Mouse (Mus musculus): Measurements from ENCODE around the gene Hrasls. TPM values are rescaled to one million over a fixed set of nuclear protein-coding genes. Genes with fewer than 3 reads are reported as not detected.

Gene Hrasls
- polyA plus RNA-seq, 1 experiment from 2014 or later: 1.0 TPM

DNA sequence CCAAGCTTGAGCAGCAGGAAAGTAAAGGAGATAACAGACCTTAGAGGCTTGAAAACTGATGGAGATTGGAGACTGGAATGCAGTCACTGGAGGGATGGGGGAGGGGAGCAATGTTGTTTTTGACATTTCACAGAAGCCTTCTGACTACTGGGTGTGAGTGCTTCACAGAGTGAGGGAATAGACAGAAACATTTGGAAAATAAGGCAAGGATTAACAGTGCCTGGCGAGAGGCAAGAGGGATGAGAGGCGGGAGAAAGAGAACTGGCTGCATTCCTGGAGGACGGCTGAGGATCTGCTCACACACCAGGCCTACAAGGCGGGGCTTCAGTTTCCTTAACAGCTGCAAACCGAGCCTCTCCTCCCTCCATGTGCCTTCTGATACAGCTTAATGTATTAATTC, 11.0 kb upstream of the Hrasls start:
- Histone ChIP-seq H3K9ac (ENCODE audit: low read length) (no peak overlapping the region), H3K27ac (ENCODE audit: low read depth) (0 out of 2 replicates have a peak overlapping the region, but pooled peaks have one; percentile 9), H3K4me1 (replicated peaks; ENCODE audit: control insufficient read depth, insufficient read depth, low read length) (peaks cover 15% of the 10 kb centered on the region), H3K27me3 (replicated peaks; ENCODE audit: control insufficient read depth, insufficient read depth, low read length) (no peaks in the 10 kb centered on the region), H3K9me3 (ENCODE audit: control insufficient read depth, low read length) (no peaks in the 10 kb centered on the region), H3K4me2 (ENCODE audit: low read length) (no peak overlapping the region), H3K4me3 (ENCODE audit: low read depth, low read length) (no peak overlapping the region), H3K36me3 (ENCODE audit: control insufficient read depth, insufficient read depth, low read length) (no peaks in the 10 kb centered on the region)
- DNase-seq (ENCODE audit: low spot score): peak; percentile 61
- ATAC-seq (replicated peaks; ENCODE audit: low FRiP score, low TSS enrichment, low read depth): peak; percentile 77
- 4% methylated on average over 5 of the region's 5 CpGs for WGBS

DNA sequence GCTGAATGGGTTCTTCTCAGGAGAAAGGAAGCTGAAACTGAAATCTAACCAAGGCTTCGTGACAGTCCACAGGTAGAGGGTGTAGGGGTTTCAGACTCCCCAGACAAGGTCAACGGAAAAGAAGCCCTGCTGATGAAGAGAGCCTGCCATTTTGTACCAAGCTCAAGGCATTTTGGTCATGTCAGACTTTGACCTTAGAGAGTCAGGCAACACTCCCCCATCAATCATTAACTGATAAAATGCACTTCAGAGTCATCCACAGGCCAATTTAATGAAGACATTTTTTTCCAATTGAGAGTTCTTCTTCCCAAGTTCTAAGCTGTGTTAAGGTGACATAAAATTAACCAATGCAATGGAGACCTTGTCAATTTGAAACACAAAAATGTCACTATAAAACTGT, 8.3 kb upstream of the Hrasls start:
- ATAC-seq (replicated peaks; ENCODE audit: low FRiP score, low TSS enrichment, low read depth) (no peak), DNase-seq (ENCODE audit: low spot score) (no peak)
- 79% methylated on average over 2 of the region's 2 CpGs for WGBS
- no peaks in the 10 kb centered on the region for H3K36me3 ChIP-seq (ENCODE audit: control insufficient read depth, insufficient read depth, low read length)
- H3K4me3 ChIP-seq (ENCODE audit: low read depth, low read length): no peak overlapping the region
- no peak overlapping the region for H3K4me2 ChIP-seq (ENCODE audit: low read length)
- no peak overlapping the region for H3K9ac ChIP-seq (ENCODE audit: low read length)
- H3K4me1 ChIP-seq (replicated peaks; ENCODE audit: control insufficient read depth, insufficient read depth, low read length): peaks cover 15% of the 10 kb centered on the region
- H3K27ac ChIP-seq (ENCODE audit: low read depth): no peak overlapping the region
- no peaks in the 10 kb centered on the region for H3K9me3 ChIP-seq (ENCODE audit: control insufficient read depth, low read length)
- H3K27me3 ChIP-seq (replicated peaks; ENCODE audit: control insufficient read depth, insufficient read depth, low read length): no peaks in the 10 kb centered on the region

DNA sequence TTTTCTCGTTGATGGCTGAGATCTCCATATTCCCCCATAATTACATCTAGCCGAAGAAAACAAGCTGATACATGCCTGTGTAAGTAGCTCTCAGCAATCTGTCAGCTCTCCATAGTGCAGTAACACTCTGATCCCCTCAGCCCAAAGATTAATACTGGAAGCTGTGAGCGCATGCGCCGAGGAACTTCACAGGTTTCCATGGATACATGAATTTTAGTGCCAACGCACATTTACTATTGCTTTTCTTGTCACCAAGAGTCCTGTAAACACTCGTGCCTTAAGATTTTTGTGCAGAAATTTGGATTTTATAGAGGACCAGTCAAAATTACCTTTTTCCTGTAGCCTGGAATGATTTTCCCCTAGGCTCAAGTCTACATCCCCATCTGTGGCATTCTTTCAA, 4.6 kb upstream of the Hrasls start:
- Histone ChIP-seq H3K27ac (ENCODE audit: low read depth) (no peak overlapping the region), H3K36me3 (ENCODE audit: control insufficient read depth, insufficient read depth, low read length) (no peaks in the 10 kb centered on the region), H3K4me3 (ENCODE audit: low read depth, low read length) (no peak overlapping the region), H3K27me3 (replicated peaks; ENCODE audit: control insufficient read depth, insufficient read depth, low read length) (peaks cover 11% of the 10 kb centered on the region), H3K9ac (ENCODE audit: low read length) (no peak overlapping the region), H3K4me2 (ENCODE audit: low read length) (no peak overlapping the region), H3K9me3 (ENCODE audit: control insufficient read depth, low read length) (no peaks in the 10 kb centered on the region), H3K4me1 (replicated peaks; ENCODE audit: control insufficient read depth, insufficient read depth, low read length) (no peaks in the 10 kb centered on the region)
- DNase-seq (ENCODE audit: low spot score) (no peak), ATAC-seq (replicated peaks; ENCODE audit: low FRiP score, low TSS enrichment, low read depth) (no peak)
- WGBS: 77% methylated on average over 7 of the region's 7 CpGs

DNA sequence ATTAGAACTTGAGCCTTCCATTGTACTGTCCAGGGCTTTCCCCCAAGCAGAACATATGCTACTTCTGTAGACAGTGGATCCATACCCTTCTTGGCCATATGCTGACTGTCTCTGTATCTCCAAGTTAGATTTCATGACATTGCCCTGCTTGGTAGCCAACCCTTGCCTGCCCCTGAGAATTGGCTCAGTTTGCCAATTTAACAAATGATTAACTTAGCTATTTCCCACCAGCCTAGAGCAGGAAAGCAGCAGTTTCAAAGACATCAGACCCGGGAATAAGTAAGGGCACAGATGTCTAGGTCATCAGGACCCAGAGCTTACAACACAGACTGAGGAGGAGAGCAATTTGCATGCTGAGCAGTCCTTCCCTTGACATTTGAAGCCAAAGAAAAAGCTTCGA, 3.9 kb upstream of the Hrasls start:
- DNase-seq (ENCODE audit: low spot score) (no peak), ATAC-seq (replicated peaks; ENCODE audit: low FRiP score, low TSS enrichment, low read depth) (no peak)
- no peaks in the 10 kb centered on the region for H3K36me3 ChIP-seq (ENCODE audit: control insufficient read depth, insufficient read depth, low read length)
- no peaks in the 10 kb centered on the region for H3K4me1 ChIP-seq (replicated peaks; ENCODE audit: control insufficient read depth, insufficient read depth, low read length)
- H3K4me3 ChIP-seq (ENCODE audit: low read depth, low read length): no peak overlapping the region
- H3K9me3 ChIP-seq (ENCODE audit: control insufficient read depth, low read length): no peaks in the 10 kb centered on the region
- no peak overlapping the region for H3K4me2 ChIP-seq (ENCODE audit: low read length)
- H3K9ac ChIP-seq (ENCODE audit: low read length): no peak overlapping the region
- 37% methylated on average over 2 of the region's 2 CpGs for WGBS
- H3K27me3 ChIP-seq (replicated peaks; ENCODE audit: control insufficient read depth, insufficient read depth, low read length): peaks cover 16% of the 10 kb centered on the region
- H3K27ac ChIP-seq (ENCODE audit: low read depth): no peak overlapping the region

DNA sequence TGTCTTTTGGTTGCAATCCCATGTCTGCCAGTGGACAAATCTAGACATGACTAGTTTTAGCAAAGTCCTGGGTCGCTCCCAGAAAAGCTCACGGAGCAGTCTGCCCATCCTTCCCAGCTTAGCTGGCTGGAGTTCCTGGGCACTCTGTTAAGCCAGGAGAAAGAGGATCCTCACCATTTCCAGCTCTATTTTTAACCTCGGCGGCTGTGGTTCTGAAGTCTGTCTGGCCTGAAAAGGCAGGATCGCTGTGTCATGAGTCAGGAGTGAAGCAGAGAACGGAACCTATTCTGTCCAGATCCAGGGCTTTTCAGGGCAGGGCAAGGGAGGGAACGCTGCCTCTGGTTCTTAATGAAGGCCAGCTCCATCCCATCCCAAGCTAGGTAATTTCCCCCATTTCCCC, 654 bp upstream of the Hrasls start:
- ATAC-seq (replicated peaks; ENCODE audit: low FRiP score, low TSS enrichment, low read depth): no peak
- DNase-seq (ENCODE audit: low spot score): no peak
- H3K27me3 ChIP-seq (replicated peaks; ENCODE audit: control insufficient read depth, insufficient read depth, low read length): peaks cover 25% of the 10 kb centered on the region

DNA sequence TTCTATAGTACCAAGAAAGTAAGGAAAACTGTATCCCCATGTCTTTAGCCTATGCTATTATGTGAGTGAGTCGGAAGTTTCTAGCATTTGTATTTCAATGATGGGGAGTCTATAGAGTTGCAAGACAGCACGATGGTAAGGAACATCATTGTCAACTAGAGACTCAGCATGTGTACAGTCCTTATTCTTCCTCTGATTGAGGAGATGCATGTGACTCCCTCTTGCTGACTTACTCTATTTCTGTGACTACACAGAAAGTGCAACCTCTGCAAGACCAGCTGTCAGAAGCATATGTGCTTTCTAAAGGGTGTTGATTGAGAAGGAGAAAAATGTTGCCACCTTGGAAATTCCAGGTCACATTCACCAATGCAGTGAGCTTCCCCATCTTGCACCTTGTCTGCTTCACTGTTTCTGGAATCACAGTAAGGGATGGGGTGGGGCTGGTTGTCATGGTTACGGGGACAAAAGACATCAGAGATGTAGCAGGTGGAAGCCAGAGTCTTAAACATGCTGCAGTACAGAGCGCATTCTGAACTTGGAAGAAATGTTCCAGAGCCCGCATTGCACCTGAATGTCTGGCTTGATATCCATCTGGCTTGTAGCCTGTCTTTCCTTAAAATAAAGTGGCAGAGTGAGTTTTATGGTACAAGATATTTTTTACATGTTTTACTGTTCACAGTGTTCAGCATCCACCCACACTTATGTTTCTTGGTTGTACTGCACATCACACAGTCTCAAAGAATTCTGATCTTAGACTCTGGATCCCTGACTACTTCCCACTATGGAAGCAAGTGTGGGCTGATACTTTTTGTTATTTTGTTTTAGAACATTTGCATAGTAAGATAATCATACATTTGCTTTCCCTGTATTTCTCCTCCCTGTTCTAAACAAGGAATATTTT, 7.2 kb downstream of the Hrasls start:
- Histone ChIP-seq H3K27ac (ENCODE audit: low read depth) (no peak overlapping the region), H3K9me3 (ENCODE audit: control insufficient read depth, low read length) (no peaks in the 10 kb centered on the region), H3K27me3 (replicated peaks; ENCODE audit: control insufficient read depth, insufficient read depth, low read length) (0 out of 2 replicates have a peak, but pooled peaks cover under 1% of the 10 kb centered on the region), H3K4me2 (ENCODE audit: low read length) (no peak overlapping the region), H3K4me1 (replicated peaks; ENCODE audit: control insufficient read depth, insufficient read depth, low read length) (no peaks in the 10 kb centered on the region), H3K36me3 (ENCODE audit: control insufficient read depth, insufficient read depth, low read length) (no peaks in the 10 kb centered on the region), H3K4me3 (ENCODE audit: low read depth, low read length) (no peak overlapping the region), H3K9ac (ENCODE audit: low read length) (no peak overlapping the region)
- DNase-seq (ENCODE audit: low spot score): no peak
- no peak for ATAC-seq (replicated peaks; ENCODE audit: low FRiP score, low TSS enrichment, low read depth)
- 77% methylated on average over 5 of the region's 5 CpGs for WGBS

More for the DNA sequence above, 654 bp upstream of the Hrasls start:
- no peaks in the 10 kb centered on the region for H3K9me3 ChIP-seq (ENCODE audit: control insufficient read depth, low read length)
- 71% methylated on average over 7 of the region's 7 CpGs for WGBS
- H3K4me3 ChIP-seq (ENCODE audit: low read depth, low read length): no peak overlapping the region
- no peaks in the 10 kb centered on the region for H3K36me3 ChIP-seq (ENCODE audit: control insufficient read depth, insufficient read depth, low read length)
- no peak overlapping the region for H3K9ac ChIP-seq (ENCODE audit: low read length)
- no peak overlapping the region for H3K27ac ChIP-seq (ENCODE audit: low read depth)
- H3K4me1 ChIP-seq (replicated peaks; ENCODE audit: control insufficient read depth, insufficient read depth, low read length): no peaks in the 10 kb centered on the region
- H3K4me2 ChIP-seq (ENCODE audit: low read length): no peak overlapping the region

DNA sequence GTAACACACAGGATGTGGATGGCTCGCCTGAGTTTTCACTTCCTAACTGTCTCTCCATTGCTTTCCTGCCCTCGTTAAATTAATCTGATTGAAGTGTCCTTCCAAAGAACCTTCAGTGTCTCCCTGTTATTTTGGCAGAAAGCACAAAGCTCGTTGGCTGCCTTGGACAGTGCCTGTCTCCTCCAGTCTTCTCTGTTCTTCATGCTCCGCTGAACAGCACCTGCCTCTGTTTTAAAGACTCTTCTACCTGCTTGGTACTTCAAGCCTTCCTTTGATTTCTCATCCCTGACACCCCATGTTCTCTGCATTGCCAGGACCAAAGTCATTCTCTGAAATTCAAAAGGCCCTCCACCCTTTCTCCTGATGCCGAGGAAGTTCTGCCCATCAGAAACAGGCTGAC, 26.5 kb downstream of the Hrasls start:
- H3K36me3 ChIP-seq (ENCODE audit: control insufficient read depth, insufficient read depth, low read length): no peaks in the 10 kb centered on the region
- DNase-seq (ENCODE audit: low spot score) (no peak), ATAC-seq (replicated peaks; ENCODE audit: low FRiP score, low TSS enrichment, low read depth) (no peak)
- no peak overlapping the region for H3K9ac ChIP-seq (ENCODE audit: low read length)
- 85% methylated on average over 5 of the region's 5 CpGs for WGBS
- H3K27me3 ChIP-seq (replicated peaks; ENCODE audit: control insufficient read depth, insufficient read depth, low read length): no peaks in the 10 kb centered on the region
- no peak overlapping the region for H3K27ac ChIP-seq (ENCODE audit: low read depth)
- no peaks in the 10 kb centered on the region for H3K9me3 ChIP-seq (ENCODE audit: control insufficient read depth, low read length)
- H3K4me3 ChIP-seq (ENCODE audit: low read depth, low read length): no peak overlapping the region
- H3K4me2 ChIP-seq (ENCODE audit: low read length): no peak overlapping the region
- no peaks in the 10 kb centered on the region for H3K4me1 ChIP-seq (replicated peaks; ENCODE audit: control insufficient read depth, insufficient read depth, low read length)

DNA sequence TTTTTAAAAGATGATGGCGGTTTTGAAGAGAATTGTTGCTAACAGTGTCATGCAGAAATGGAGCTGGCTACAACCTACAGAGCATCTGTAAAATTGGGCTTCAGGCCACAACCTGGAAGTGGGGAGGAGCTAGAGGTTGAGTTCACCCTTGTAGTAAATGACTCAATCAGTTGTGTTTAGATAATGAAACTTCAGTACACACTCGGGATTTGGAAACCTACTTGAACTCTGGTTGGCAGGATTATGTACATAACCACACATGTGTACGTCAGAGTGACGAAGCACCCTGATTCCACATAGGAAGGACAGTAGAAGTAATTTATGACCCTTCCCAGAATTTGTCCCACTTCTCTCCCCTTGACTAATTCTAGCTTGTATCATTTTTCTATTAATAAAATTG, 44.8 kb downstream of the Hrasls start:
- ATAC-seq (replicated peaks; ENCODE audit: low FRiP score, low TSS enrichment, low read depth) (no peak), DNase-seq (ENCODE audit: low spot score) (no peak)
- Histone ChIP-seq H3K9me3 (ENCODE audit: control insufficient read depth, low read length) (peaks cover 3% of the 10 kb centered on the region; the same call in 1 of the 2 replicates), H3K9ac (ENCODE audit: low read length) (no peak overlapping the region), H3K4me2 (ENCODE audit: low read length) (no peak overlapping the region), H3K4me1 (replicated peaks; ENCODE audit: control insufficient read depth, insufficient read depth, low read length) (no peaks in the 10 kb centered on the region), H3K4me3 (ENCODE audit: low read depth, low read length) (no peak overlapping the region), H3K27ac (ENCODE audit: low read depth) (no peak overlapping the region), H3K27me3 (replicated peaks; ENCODE audit: control insufficient read depth, insufficient read depth, low read length) (no peaks in the 10 kb centered on the region), H3K36me3 (ENCODE audit: control insufficient read depth, insufficient read depth, low read length) (no peaks in the 10 kb centered on the region)
- 69% methylated on average over 4 of the region's 4 CpGs for WGBS
